Mouse (Mus musculus) Patski (cell line): ENCODE results near the gene Rassf6. TPM values are rescaled to one million over a fixed set of nuclear protein-coding genes. Genes with fewer than 3 reads are reported as not detected.

ENCODE experiments used
- ATAC-seq: fragments of 100-300 bp; one replicate; pipeline ENCODE4 v1.8.0; 2021
- CTCF ChIA-PET: fragments of 350-600 bp; sonication (Branson Sonifier 250); formaldehyde crosslinking; loops from one replicate; lab custom pipeline; 2022; ENCODE audit warnings: inconsistent platforms; lab: Charles Lee
- POLR2A ChIA-PET: fragments of 350-600 bp; sonication (Branson Sonifier 250); formaldehyde crosslinking; loops from one replicate; lab custom pipeline; 2022; ENCODE audit warnings: antibody characterized with exemption, inconsistent platforms; lab: Charles Lee
- DNase-seq: peaks from one replicate; pipeline ENCODE4 v3.0.0-alpha.2; 2011; ENCODE audit warnings: low read depth, low spot score
- H3K27me3 ChIP-seq: fragments of 371-371 bp; one replicate; pipeline ENCODE4 v1.5.1; 2021
- CTCF ChIP-seq: fragments of 100-300 bp; IDR thresholded peaks from one replicate; pipeline ENCODE4 v1.5.1; 2021
- in situ Hi-C: fragments of 300-500 bp; cut with MboI; formaldehyde crosslinking; loops from 3 replicates; pipeline ENCODE4 v1.11.1; 2018; ENCODE audit warnings: low pct_unique_long_range_greater_than_20kb, mixed read lengths
- polyA plus RNA-seq: library from polyadenylated mRNA; unstranded; gene quantifications from one replicate; pipeline ENCODE4 v1.2.3, GENCODE M21; 2021

Rassf6 gene
- polyA plus RNA-seq, 1 experiment from 2014 or later, result 3.9 TPM

DNA sequence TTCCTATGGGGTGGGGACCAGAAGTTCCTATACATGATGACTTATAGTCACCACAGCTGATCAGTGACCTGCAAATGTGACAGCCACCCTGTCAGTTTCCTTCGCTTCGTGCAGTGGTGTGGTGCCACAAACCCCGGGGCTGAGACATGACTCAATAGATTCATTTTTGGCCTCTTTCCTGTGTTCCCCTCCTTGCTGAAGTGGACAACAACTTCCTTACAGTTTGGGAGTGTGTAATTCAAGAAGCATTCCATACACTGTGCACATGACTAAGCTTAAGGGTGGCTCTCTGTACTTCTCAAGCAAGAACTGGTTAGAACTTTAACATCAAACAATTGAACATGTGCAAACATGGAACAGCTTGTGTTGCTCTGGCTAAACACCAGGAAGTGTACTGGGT lies 29.1 kb downstream of the Rassf6 start:
- POLR2A ChIA-PET, result no interaction called here

DNA sequence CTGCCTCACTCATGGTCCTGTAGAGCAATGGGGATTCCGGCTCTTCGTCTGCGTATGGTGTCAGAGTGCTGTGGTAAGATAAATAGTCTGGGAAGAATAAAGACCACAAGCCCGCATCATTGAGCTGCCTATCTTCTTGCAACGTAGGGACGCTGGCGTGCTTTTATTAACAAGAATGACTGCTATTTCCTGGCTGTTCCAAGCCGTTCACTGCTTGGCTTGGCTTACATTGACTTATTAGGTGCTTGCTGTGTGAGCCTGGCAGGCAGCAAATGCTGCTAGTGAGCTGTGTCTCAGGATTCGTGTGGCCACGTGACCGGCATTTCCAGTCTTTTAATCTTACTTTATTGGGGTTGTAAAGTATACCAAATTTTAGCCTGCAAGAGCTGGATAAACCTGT lies 31.6 kb downstream of the Rassf6 start:
- POLR2A ChIA-PET, result interaction anchor here (0.8 kb wide), 1 partner anchor 37 kb away, joined by 4 read pairs; no protein-coding TSS in a partner anchor
- ATAC-seq (no peak), DNase-seq (no peak)
- no peaks in the 10 kb centered on the region for H3K27me3 ChIP-seq
- in situ Hi-C loops, result no loop called here
- CTCF ChIA-PET, result interaction anchor here (1.3 to 14.1 kb wide), 4 partner anchors 9 to 40 kb away, joined by 4 to 147 read pairs (median 5); no protein-coding TSS in a partner anchor
- no peak for TF ChIP-seq CTCF

More for the DNA sequence above, 29.1 kb downstream of the Rassf6 start:
- no peaks in the 10 kb centered on the region for H3K27me3 ChIP-seq
- no peak for TF ChIP-seq CTCF
- in situ Hi-C loops, result no loop called here
- DNase-seq (no peak), ATAC-seq (no peak)
- CTCF ChIA-PET, result interaction anchor here (1.8 kb wide), 1 partner anchor 10 kb away, joined by 7 read pairs; no protein-coding TSS in a partner anchor

DNA sequence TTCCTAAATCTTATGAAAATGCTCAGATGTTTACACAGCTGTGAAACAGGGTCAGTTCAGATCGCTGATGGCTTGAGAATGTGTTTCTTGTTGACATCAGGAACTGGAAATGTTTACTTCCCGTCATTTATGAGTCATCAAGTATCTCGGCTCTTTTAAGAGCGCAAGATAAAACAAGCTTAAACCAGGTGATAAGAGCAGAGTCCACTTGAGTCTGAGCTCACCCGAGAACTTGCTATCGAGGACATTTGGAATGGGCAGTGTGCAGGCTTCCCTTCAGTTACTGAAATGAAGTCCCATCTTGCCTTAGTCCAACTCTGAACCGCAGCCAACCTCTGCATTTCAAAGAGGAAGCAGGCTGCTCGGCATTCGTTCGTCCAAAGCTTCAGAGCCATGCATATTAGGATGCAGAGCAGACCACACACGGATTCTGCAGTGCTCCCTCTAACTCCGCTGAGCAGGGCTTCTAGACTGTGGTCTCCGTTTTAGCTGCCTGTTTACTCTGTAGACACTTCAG lies 37.0 kb downstream of the Rassf6 start:
- in situ Hi-C loops, result loop anchor here (5.0 kb wide), 1 partner anchor 49 kb away; no protein-coding TSS in a partner anchor
- H3K27me3 ChIP-seq, result no peaks in the 10 kb centered on the region
- CTCF ChIA-PET, result interaction anchor here (1.0 to 14.1 kb wide), 3 partner anchors 12 to 52 kb away, joined by 3 to 147 read pairs (median 4); no protein-coding TSS in a partner anchor
- POLR2A ChIA-PET, result no interaction called here
- TF ChIP-seq CTCF, result no peak
- ATAC-seq (no peak), DNase-seq (no peak)

DNA sequence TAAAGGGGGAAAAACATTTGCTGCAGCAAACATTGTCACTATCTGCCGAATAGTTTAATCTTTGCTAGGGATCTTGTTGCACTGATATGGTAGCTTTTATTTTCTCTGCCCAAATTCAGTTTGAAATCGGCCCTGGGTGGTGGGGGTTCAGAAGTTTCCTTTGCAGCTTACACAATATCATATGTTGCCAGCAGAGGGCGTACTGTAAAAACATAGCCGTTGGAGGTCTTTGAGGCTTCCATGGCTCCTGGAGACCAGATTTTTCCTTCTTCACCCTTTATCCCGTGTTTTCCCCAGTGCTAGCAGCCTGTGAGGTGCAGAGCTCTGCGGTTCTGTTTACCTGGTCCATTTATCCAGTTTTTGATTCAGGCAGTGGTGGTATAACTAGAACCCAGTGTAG lies 39.0 kb downstream of the Rassf6 start:
- no peak for DNase-seq
- ATAC-seq, result no peak
- H3K27me3 ChIP-seq, result no peaks in the 10 kb centered on the region
- in situ Hi-C loops, result loop anchor here (5.0 kb wide), 1 partner anchor 51 kb away; no protein-coding TSS in a partner anchor
- CTCF ChIA-PET, result interaction anchor here (0.9 to 14.1 kb wide), 19 partner anchors 10 to 315 kb away, joined by 3 to 147 read pairs (median 4); partner anchors contain the start of genes Cxcl1 and Rassf6
- peak; percentile 76 for TF ChIP-seq CTCF
- POLR2A ChIA-PET, result interaction anchor here (0.9 to 1.6 kb wide), 2 partner anchors 53 to 56 kb away, joined by 3 read pairs; no protein-coding TSS in a partner anchor

DNA sequence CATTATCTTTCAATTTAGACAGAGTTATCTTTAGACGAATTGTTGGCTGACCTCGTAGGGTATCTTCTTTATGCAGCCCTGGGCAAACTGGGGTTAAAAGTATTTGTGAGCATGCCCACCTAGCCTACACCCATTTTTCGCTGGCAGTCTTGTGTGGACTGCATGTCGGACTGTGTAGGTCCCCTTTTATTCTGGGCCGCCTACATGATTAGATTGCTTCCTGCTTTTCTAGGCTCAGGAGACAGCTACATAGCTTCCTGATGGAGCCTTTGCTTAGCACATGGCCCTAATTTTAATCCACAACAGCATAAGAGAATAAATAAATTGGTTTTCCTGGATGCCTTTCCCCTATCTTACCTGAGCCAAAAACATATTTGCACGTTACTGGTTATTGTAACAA lies 44.3 kb downstream of the Rassf6 start:
- ChIA-PET CTCF (interaction anchor here (14.1 kb wide), 1 partner anchor 53 kb away, joined by 147 read pairs; no protein-coding TSS in a partner anchor), POLR2A (no interaction called here)
- H3K27me3 ChIP-seq, result no peaks in the 10 kb centered on the region
- in situ Hi-C loops, result loop anchor here (10.0 kb wide), 2 partner anchors 181 to 391 kb away; no protein-coding TSS in a partner anchor
- no peak for DNase-seq
- ATAC-seq, result no peak
- TF ChIP-seq CTCF, result no peak

DNA sequence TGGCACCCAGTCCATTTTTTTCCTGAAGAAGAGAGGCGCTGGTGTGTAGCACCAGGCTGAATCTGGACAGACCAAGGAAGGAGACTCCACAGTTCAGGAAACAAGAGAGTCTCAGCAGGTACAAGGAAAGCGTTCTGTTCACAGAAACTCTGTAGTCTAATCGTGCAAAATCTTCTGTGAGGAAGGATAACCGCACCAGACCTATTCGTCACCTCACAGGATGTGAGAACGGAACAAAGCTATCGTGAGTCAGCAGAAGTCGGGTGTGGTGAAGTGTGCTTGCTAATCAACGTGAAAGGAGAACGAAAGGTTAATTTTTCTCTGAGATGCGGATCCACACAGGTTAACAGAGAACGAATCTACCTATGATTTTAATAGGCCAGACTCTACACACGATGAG lies 45.5 kb downstream of the Rassf6 start:
- TF ChIP-seq CTCF, result no peak
- ChIA-PET CTCF (interaction anchor here (0.9 kb wide), 1 partner anchor 195 kb away, joined by 3 read pairs; no protein-coding TSS in a partner anchor), POLR2A (no interaction called here)
- DNase-seq (no peak), ATAC-seq (no peak)
- in situ Hi-C loops, result loop anchor here (10.0 kb wide), 2 partner anchors 180 to 390 kb away; no protein-coding TSS in a partner anchor
- no peaks in the 10 kb centered on the region for H3K27me3 ChIP-seq

DNA sequence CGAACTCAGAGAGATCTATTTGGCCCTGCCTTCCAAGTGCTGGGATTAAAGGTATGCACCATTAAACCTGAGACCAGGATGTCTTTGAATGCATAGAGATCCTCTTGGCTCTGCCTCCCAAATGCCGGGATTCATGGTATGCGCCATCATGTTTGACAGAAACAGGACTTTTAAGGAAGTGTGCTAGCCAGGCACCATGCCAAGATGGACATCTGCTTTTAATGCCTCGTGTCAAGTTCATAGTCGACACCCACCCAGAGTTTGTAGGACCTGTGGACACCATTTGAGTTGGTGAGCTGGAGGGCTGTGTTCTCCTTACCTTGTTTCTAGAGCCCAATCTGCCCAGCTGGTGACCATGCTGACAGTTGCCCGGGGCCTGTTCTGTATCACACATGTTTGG lies 48.5 kb downstream of the Rassf6 start:
- ChIA-PET CTCF (interaction anchor here (1.3 kb wide), 1 partner anchor 61 kb away, joined by 3 read pairs; no protein-coding TSS in a partner anchor), POLR2A (no interaction called here)
- no peak for TF ChIP-seq CTCF
- in situ Hi-C loops, result loop anchor here (10.0 kb wide), 2 partner anchors 177 to 387 kb away; no protein-coding TSS in a partner anchor
- DNase-seq (no peak), ATAC-seq (no peak)
- no peaks in the 10 kb centered on the region for H3K27me3 ChIP-seq

DNA sequence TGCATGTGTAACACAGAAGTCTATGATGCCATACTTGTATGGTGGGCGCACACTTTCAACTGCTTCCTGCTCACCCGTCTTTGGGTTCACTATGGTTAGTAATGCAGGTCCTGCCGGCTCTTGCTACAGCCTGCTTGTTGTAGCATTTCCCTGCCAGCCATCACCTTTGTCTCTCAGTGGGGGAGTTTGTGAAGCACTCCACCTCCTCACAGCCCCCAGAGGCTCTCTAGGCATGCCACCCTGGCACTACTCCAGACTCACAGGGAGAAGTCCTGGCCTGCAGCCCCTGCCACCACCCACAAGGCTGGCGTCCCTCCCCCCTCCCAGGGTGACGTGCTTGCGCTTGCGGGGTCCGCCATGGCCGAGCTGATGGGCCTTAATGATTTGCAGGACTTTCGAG lies 49.8 kb downstream of the Rassf6 start:
- in situ Hi-C loops, result loop anchor here (10.0 kb wide), 2 partner anchors 176 to 386 kb away; no protein-coding TSS in a partner anchor
- TF ChIP-seq CTCF, result no peak
- H3K27me3 ChIP-seq, result no peaks in the 10 kb centered on the region
- peak; percentile 58 for ATAC-seq
- DNase-seq, result peak; percentile 58
- ChIA-PET POLR2A (interaction anchor here (0.6 kb wide), 1 partner anchor 55 kb away, joined by 4 read pairs; no protein-coding TSS in a partner anchor), CTCF (interaction anchor here (1.2 to 1.4 kb wide), 3 partner anchors 10 to 90 kb away, joined by 3 read pairs; no protein-coding TSS in a partner anchor)

DNA sequence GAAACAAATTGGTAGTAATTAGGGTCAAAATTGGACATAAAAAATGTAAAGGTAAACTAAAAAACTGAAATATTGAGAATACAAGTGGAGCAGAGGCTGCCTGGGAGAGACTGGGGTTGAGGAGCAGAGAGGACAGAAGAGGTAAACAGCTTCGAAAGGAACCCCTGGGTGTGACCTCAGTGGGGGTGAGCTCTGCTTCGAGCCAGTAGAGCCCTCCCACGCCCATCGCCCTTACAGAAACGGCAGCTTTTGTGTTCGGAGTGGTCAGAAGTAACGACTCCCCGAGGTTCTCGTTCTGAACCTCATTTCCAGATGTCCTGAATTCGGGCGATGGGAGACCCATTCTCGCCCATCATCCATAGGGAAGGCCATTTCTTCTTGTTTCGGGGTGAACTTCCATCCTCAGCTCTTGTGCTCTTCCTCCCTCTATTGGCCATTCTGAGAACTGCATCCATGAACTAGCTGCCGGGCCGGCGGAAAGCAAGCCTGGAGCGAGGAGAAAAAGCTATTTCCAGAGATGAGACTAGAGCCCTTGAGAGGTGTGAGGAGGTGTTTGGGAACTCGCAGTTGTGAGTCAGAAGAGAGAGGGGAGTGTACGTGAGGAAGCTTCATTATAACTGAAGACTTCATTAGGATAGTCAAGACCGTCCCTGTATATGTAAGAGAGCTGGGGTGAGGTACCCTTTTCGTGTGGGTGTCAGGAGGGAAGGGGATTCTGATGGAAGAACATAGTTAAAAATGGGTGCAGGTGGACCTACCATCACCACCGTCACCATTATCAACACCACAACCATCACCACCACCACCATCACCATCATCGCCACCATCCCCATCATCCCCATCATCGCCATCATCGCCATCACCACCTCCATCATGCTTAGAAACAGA lies 51.5 kb downstream of the Rassf6 start:
- DNase-seq (no peak), ATAC-seq (peak; percentile 55)
- TF ChIP-seq CTCF, result peak; percentile 82
- H3K27me3 ChIP-seq, result no peaks in the 10 kb centered on the region
- ChIA-PET POLR2A (interaction anchor here (0.7 kb wide), 1 partner anchor 91 kb away, joined by 3 read pairs; no protein-coding TSS in a partner anchor), CTCF (interaction anchor here (0.6 to 3.5 kb wide), 29 partner anchors 9 to 386 kb away, joined by 3 to 24 read pairs (median 3); no protein-coding TSS in a partner anchor)
- in situ Hi-C loops, result loop anchor here (5.0 kb wide), 1 partner anchor 92 kb away; no protein-coding TSS in a partner anchor
